Mouse (Mus musculus) hindbrain, embryonic 10.5 days (tissue): Measurements from ENCODE around the gene Odaph. TPM values are rescaled to one million over a fixed set of nuclear protein-coding genes. Genes with fewer than 3 reads are reported as not detected.

Experiments used
- DNase-seq: peaks from one replicate; pipeline ENCODE4 v3.0.0-alpha.2; 2017; ENCODE audit warnings: low spot score
- H3K27ac ChIP-seq: fragments of 300-500 bp; sonication (generic); 2 replicates; pipeline ENCODE4 v1.5.1; 2016; ENCODE audit warnings: mild to moderate bottlenecking, moderate library complexity
- H3K27me3 ChIP-seq: fragments of 300-500 bp; sonication (generic); 2 replicates; pipeline ENCODE4 v1.6.1; 2016; ENCODE audit warnings: mild to moderate bottlenecking; ENCODE audit not compliant: poor library complexity, insufficient read depth, severe bottlenecking
- H3K36me3 ChIP-seq: fragments of 300-500 bp; sonication (generic); 2 replicates; pipeline ENCODE4 v1.6.1; 2016; ENCODE audit warnings: mild to moderate bottlenecking, moderate library complexity
- H3K4me1 ChIP-seq: fragments of 300-500 bp; sonication (generic); replicated peaks from 2 replicates; pipeline ENCODE4 v1.6.1; 2016; ENCODE audit warnings: mild to moderate bottlenecking
- H3K4me3 ChIP-seq: fragments of 300-500 bp; sonication (generic); 2 replicates; pipeline ENCODE4 v1.5.1; 2016; ENCODE audit warnings: mild to moderate bottlenecking, moderate library complexity
- H3K9me3 ChIP-seq: fragments of 300-500 bp; sonication (generic); 2 replicates; pipeline ENCODE4 v1.6.1; 2016; ENCODE audit warnings: mild to moderate bottlenecking, moderate library complexity
- WGBS: fragments of 180-500 bp; shearing (Covaris S2); methylation state at CpG from one replicate; pipeline ENCODE4 v1.1.7; 2016; 5-methylcytosine and 5-hydroxymethylcytosine counted together
- polyA plus RNA-seq: library from polyadenylated mRNA; unstranded; fragments of >200 nt; fragmentation: Nextera tagmentation; extraction: Ambion mirVana; gene quantifications from 2 replicates; pipeline ENCODE4 v1.2.1, GENCODE M21; 2016

Gene Odaph
- polyA plus RNA-seq, 1 experiment from 2014 or later: not detected

GRCm38 (mm10) chr5:92000770-92001169 lies 13.5 kb downstream of the Odaph start:
- H3K27me3 ChIP-seq: no peaks in the 10 kb centered on the region
- H3K4me3 ChIP-seq: no peak overlapping the region
- no peaks in the 10 kb centered on the region for H3K4me1 ChIP-seq
- no peaks in the 10 kb centered on the region for H3K36me3 ChIP-seq
- 77% methylated on average over 2 of the region's 2 CpGs for WGBS
- H3K9me3 ChIP-seq: peaks cover 11% of the 10 kb centered on the region
- DNase-seq: no peak
- H3K27ac ChIP-seq: no peak overlapping the region

GRCm38 (mm10) chr5:92003011-92003410 lies 15.7 kb downstream of the Odaph start:
- DNase-seq: peak; percentile 27
- WGBS: 69% methylated on average over 2 of the region's 2 CpGs
- Histone ChIP-seq H3K4me1 (no peaks in the 10 kb centered on the region), H3K9me3 (peaks cover 11% of the 10 kb centered on the region), H3K36me3 (no peaks in the 10 kb centered on the region), H3K27me3 (no peaks in the 10 kb centered on the region), H3K4me3 (no peak overlapping the region), H3K27ac (no peak overlapping the region)

GRCm38 (mm10) chr5:92009827-92010226 lies 22.6 kb downstream of the Odaph start:
- Histone ChIP-seq H3K36me3 (no peaks in the 10 kb centered on the region), H3K27me3 (no peaks in the 10 kb centered on the region), H3K9me3 (no peaks in the 10 kb centered on the region), H3K27ac (no peak overlapping the region), H3K4me1 (no peaks in the 10 kb centered on the region), H3K4me3 (no peak overlapping the region)
- no peak for DNase-seq
- 52% methylated on average over 2 of the region's 2 CpGs for WGBS

DNA sequence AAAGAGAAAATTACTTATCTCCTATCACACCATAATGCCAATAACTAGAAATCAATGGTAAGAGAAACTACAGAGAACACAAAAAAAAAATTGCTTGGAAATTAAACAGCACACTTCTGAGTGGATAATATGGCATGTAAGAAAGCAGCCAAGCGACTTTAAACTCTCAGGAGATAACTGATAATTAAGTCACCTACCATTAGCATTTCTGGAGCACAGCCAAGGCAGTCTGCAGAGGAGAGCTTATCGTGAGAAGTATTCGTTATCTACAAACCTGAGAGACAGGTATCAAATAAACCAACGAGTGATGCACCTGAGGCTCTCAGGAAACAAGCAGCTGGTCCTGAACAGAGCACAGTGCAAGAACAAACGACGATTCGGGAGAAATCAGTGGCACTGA lies 24.5 kb downstream of the Odaph start:
- H3K27me3 ChIP-seq: no peaks in the 10 kb centered on the region
- no peaks in the 10 kb centered on the region for H3K36me3 ChIP-seq
- no peaks in the 10 kb centered on the region for H3K9me3 ChIP-seq
- no peak for DNase-seq
- no peaks in the 10 kb centered on the region for H3K4me1 ChIP-seq
- no peak overlapping the region for H3K4me3 ChIP-seq
- H3K27ac ChIP-seq: no peak overlapping the region
- 83% methylated on average over 7 of the region's 7 CpGs for WGBS

DNA sequence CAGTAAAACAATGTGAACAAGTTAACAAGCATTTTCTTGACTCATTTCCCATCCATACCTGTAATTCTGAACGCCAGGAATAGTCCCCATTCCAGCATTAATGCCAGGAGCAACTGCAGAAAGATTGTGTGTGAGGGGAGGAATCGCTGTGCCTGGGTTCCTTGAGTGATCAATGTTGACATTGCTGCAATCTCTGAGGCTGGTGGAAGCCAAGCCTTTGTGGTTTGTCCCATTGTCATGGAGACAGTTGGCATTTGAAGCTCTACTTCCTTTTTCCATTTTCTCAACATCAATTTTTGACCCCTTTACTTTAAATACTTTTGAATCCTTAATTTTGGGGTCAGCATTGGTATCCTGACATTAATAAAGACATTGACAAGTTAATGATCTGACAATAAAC lies 32.7 kb downstream of the Odaph start:
- Histone ChIP-seq H3K27me3 (no peaks in the 10 kb centered on the region), H3K36me3 (no peaks in the 10 kb centered on the region), H3K9me3 (no peaks in the 10 kb centered on the region), H3K27ac (no peak overlapping the region), H3K4me1 (no peaks in the 10 kb centered on the region), H3K4me3 (no peak overlapping the region)
- WGBS: 67% methylated on average over 2 of the region's 2 CpGs
- DNase-seq: no peak

- Histone ChIP-seq H3K9me3 (no peaks in the 10 kb centered on the region), H3K4me3 (peak overlapping the region; percentile 80), H3K36me3 (no peaks in the 10 kb centered on the region), H3K27me3 (peaks cover 36% of the 10 kb centered on the region), H3K4me1 (peaks cover 12% of the 10 kb centered on the region; the same call in 1 of the 2 replicates), H3K27ac (peak overlapping the region; percentile 73; the same call in 1 of the 2 replicates)
- peak; percentile 89 for DNase-seq
- WGBS: under 1% methylated on average over 68 of the region's 68 CpGs
Measured at GRCm38 (mm10) chr5:92042377-92043348, 55.4 kb downstream of the Odaph start.

DNA sequence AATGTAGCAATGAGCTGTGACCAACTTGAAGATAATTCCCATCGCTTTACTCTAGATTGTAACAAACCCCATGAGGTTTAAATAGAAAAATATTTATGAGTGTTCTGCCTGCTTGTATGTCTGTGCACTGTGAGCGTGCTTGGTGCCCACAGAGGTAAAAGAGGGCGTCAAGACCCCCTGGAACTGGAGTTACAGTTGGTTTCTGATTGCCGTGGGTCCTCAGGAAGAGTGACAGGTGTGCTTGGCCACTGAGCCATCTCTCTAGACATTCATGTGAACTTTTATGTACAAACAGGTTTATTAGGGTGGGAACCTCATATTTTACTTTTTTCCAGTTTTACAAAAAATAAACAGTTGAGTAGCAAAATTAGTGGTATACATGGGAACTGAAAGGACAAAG lies 56.5 kb downstream of the Odaph start, which contains the start of gene Cdkl2:
Gene Cdkl2, minus strand, starts transcription at position 101 of the 400 bp plus-strand sequence.
- 79% methylated on average over 4 of the region's 4 CpGs for WGBS
- DNase-seq: no peak
- Histone ChIP-seq H3K27me3 (peaks cover 36% of the 10 kb centered on the region), H3K4me1 (peaks cover 12% of the 10 kb centered on the region; the same call in 1 of the 2 replicates), H3K36me3 (no peaks in the 10 kb centered on the region), H3K4me3 (peak within 1 kb of the TSS; percentile 80), H3K9me3 (no peaks in the 10 kb centered on the region), H3K27ac (peak within 1 kb of the TSS; percentile 73; the same call in 1 of the 2 replicates)

Other genes with a start within 250 kb of the Odaph start
- 59.2 and 62.9 TPM in 2 replicates for gene Rchy1, start 24.4 kb upstream of the Odaph start, polyA plus RNA-seq
- gene Cdkl2, start 56.4 kb downstream of the Odaph start, polyA plus RNA-seq: 0.34 and 0.77 TPM in 2 replicates
- 273 and 276 TPM in 2 replicates for gene G3bp2, start 96.2 kb downstream of the Odaph start, polyA plus RNA-seq
- 36.6 and 38.5 TPM in 2 replicates for gene Uso1, start 150.5 kb downstream of the Odaph start, polyA plus RNA-seq
- gene U90926, start 227.9 kb downstream of the Odaph start, polyA plus RNA-seq: not detected in 2 replicates